Mouse (Mus musculus) myocyte (in vitro differentiated cells): ENCODE data around the gene Il1rl1.

Experiments used
- CEBPB ChIP-seq: IDR thresholded peaks from 2 replicates; pipeline ENCODE4 v1.6.1; 2011; ENCODE audit warnings: mild to moderate bottlenecking, moderate library complexity; ENCODE audit not compliant: poor library complexity, insufficient read depth, severe bottlenecking
- E2F4 ChIP-seq: IDR thresholded peaks from one replicate; pipeline ENCODE4 v1.6.1; 2011; ENCODE audit warnings: mild to moderate bottlenecking, control low read depth, moderate library complexity; ENCODE audit not compliant: insufficient read depth
- MAX ChIP-seq: IDR thresholded peaks from one replicate; pipeline ENCODE4 v1.6.1; 2011; ENCODE audit warnings: low read depth, mild to moderate bottlenecking, control low read depth
- MYOD1 ChIP-seq, 3 experiments: IDR thresholded peaks; one replicate each; pipeline ENCODE4 v1.6.1; 2011; ENCODE audit warnings: control low read depth in 2 of 3, low read depth in 2 of 3, mild to moderate bottlenecking in 2 of 3, moderate library complexity in 1 of 3; ENCODE audit not compliant: insufficient read length in 2 of 3, control insufficient read depth in 1 of 3
- POLR2A ChIP-seq: IDR thresholded peaks from one replicate; pipeline ENCODE4 v1.6.1; 2011; ENCODE audit warnings: low read depth, mild to moderate bottlenecking, control low read depth, moderate library complexity; ENCODE audit not compliant: insufficient read length
- POLR2AphosphoS2 ChIP-seq: IDR thresholded peaks from one replicate; pipeline ENCODE4 v1.6.1; 2011; ENCODE audit warnings: low read depth, control low read depth; ENCODE audit not compliant: insufficient read length
- REST ChIP-seq: IDR thresholded peaks from one replicate; pipeline ENCODE4 v1.6.1; 2011; ENCODE audit warnings: mild to moderate bottlenecking, control low read depth, moderate library complexity; ENCODE audit not compliant: insufficient read depth, insufficient read length
- SRF ChIP-seq: IDR thresholded peaks from one replicate; pipeline ENCODE4 v1.6.1; 2011; ENCODE audit warnings: low read depth; ENCODE audit not compliant: control insufficient read depth, insufficient read length
- TCF12 ChIP-seq: IDR thresholded peaks from one replicate; pipeline ENCODE4 v1.6.1; 2011; ENCODE audit warnings: mild to moderate bottlenecking, control low read depth; ENCODE audit not compliant: poor library complexity, insufficient read depth, severe bottlenecking
- TCF3 ChIP-seq: IDR thresholded peaks from one replicate; pipeline ENCODE4 v1.6.1; 2011; ENCODE audit warnings: low read depth, control low read depth; ENCODE audit not compliant: insufficient read length
- USF1 ChIP-seq: IDR thresholded peaks from one replicate; pipeline ENCODE4 v1.6.1; 2011; ENCODE audit warnings: low read depth, mild to moderate bottlenecking, control low read depth, moderate library complexity

GRCm38 (mm10) chr1:40427270-40427669 is 2.1 kb upstream of the Il1rl1 start:
- no peak for TF ChIP-seq POLR2A
- TF ChIP-seq SRF, result no peak
- no peak for TF ChIP-seq USF1
- no peak for TF ChIP-seq POLR2AphosphoS2
- no peak for TF ChIP-seq TCF3
- no peak for TF ChIP-seq MYOD1 (IDR thresholded peaks at IDR 0.05; ENCODE audit: control insufficient read depth in 1 of 3, insufficient read length in 2 of 3, low read depth in 2 of 3)
- TF ChIP-seq TCF12, result no peak
- no peak for TF ChIP-seq E2F4
- no peak for TF ChIP-seq MAX
- TF ChIP-seq REST, result no peak
- TF ChIP-seq CEBPB, result no peak
